8 mouse cellular contexts compared by ENCODE assay signal in genomic region chr14:19985912-19986613, GRCm38 (mm10). TPM values are rescaled to one million over a fixed set of nuclear protein-coding genes. Genes with fewer than 3 reads are reported as not detected.
DNase-seq lines count a peak whose midpoint lies in the region; ATAC-seq and TF ChIP-seq lines count a peak whose summit lies in the region.

No protein-coding gene starts in this region.

- no peaks in the 10 kb centered on the region for H3K36me3 ChIP-seq in lung, embryonic 15.5 days
- no peaks in the 10 kb centered on the region for H3K36me3 ChIP-seq in forebrain, embryonic 11.5 days (ENCODE audit: control insufficient read depth, insufficient read depth, low read length)
- no peaks in the 10 kb centered on the region for H3K36me3 ChIP-seq in intestine, embryonic 14.5 days (ENCODE audit: control insufficient read depth, insufficient read depth, low read length)
- no peaks in the 10 kb centered on the region for H3K36me3 ChIP-seq in midbrain, postnatal 0 days (ENCODE audit: insufficient read depth, low read length)

- H3K4me2 ChIP-seq in lung, embryonic 15.5 days: peak overlapping the region; percentile 47
- peak overlapping the region; percentile 55; the same call in 1 of the 2 replicates for H3K4me2 ChIP-seq in forebrain, embryonic 11.5 days (ENCODE audit: low read depth, low read length, severe bottlenecking)
- peak overlapping the region; percentile 54 for H3K4me2 ChIP-seq in intestine, embryonic 14.5 days (ENCODE audit: low read length)
- H3K4me2 ChIP-seq in midbrain, postnatal 0 days (ENCODE audit: low read depth, low read length, poor library complexity, severe bottlenecking): peak overlapping the region; percentile 50; the same call in 1 of the 2 replicates

- peak overlapping the region; percentile 91 for H3K27ac ChIP-seq in lung, embryonic 15.5 days
- H3K27ac ChIP-seq in forebrain, embryonic 11.5 days (ENCODE audit: low read depth, low read length): peak overlapping the region; percentile 98
- peak overlapping the region; percentile 95 for H3K27ac ChIP-seq in intestine, embryonic 14.5 days (ENCODE audit: low read depth)
- peak overlapping the region; percentile 95 for H3K27ac ChIP-seq in midbrain, postnatal 0 days (ENCODE audit: low read depth, low read length)

- peaks cover 41% of the 10 kb centered on the region for H3K4me1 ChIP-seq in lung, embryonic 15.5 days
- peaks cover 23% of the 10 kb centered on the region for H3K4me1 ChIP-seq in forebrain, embryonic 11.5 days (replicated peaks; ENCODE audit: control insufficient read depth, insufficient read depth, low read length)
- peaks cover 29% of the 10 kb centered on the region for H3K4me1 ChIP-seq in intestine, embryonic 14.5 days (replicated peaks; ENCODE audit: control insufficient read depth, insufficient read depth, low read length)
- H3K4me1 ChIP-seq in midbrain, postnatal 0 days (ENCODE audit: insufficient read depth, low read length): peaks cover 21% of the 10 kb centered on the region

- 31% methylated on average over 8 of the region's 8 CpGs for WGBS in lung, embryonic 15.5 days
- WGBS in forebrain, embryonic 11.5 days: 42% methylated on average over 8 of the region's 8 CpGs
- WGBS in intestine, embryonic 14.5 days: 29% methylated on average over 8 of the region's 8 CpGs
- 19% methylated on average over 8 of the region's 8 CpGs for WGBS in midbrain, postnatal 0 days

- no peaks in the 10 kb centered on the region for H3K9me3 ChIP-seq in lung, embryonic 15.5 days
- H3K9me3 ChIP-seq in forebrain, embryonic 11.5 days (ENCODE audit: control insufficient read depth, low read length): no peaks in the 10 kb centered on the region
- H3K9me3 ChIP-seq in intestine, embryonic 14.5 days (ENCODE audit: control insufficient read depth, low read length): no peaks in the 10 kb centered on the region
- no peaks in the 10 kb centered on the region for H3K9me3 ChIP-seq in midbrain, postnatal 0 days (ENCODE audit: low read length)

- no peak overlapping the region for H3K4me3 ChIP-seq in lung, embryonic 15.5 days
- no peak overlapping the region for H3K4me3 ChIP-seq in forebrain, embryonic 11.5 days (ENCODE audit: low read depth, low read length)
- H3K4me3 ChIP-seq in intestine, embryonic 14.5 days (ENCODE audit: low read depth, low read length): no peak overlapping the region
- H3K4me3 ChIP-seq in midbrain, postnatal 0 days (ENCODE audit: low read depth, low read length): no peak overlapping the region

- H3K9ac ChIP-seq in lung, embryonic 15.5 days: no peak overlapping the region
- peak overlapping the region; percentile 69 for H3K9ac ChIP-seq in forebrain, embryonic 11.5 days (ENCODE audit: low read length)
- H3K9ac ChIP-seq in intestine, embryonic 14.5 days (ENCODE audit: low read length): no peak overlapping the region
- 0 out of 2 replicates have a peak overlapping the region, but pooled peaks have one; percentile 57 for H3K9ac ChIP-seq in midbrain, postnatal 0 days (replicated peaks; ENCODE audit: low read length, poor library complexity, severe bottlenecking)

- DNase-seq in lung, postnatal 36 days: no peak
- no peak for DNase-seq in forebrain, embryonic 11.5 days (ENCODE audit: low spot score)
- DNase-seq in intestine, embryonic 14.5 days (ENCODE audit: low spot score): no peak
- no peak for DNase-seq in midbrain, postnatal 0 days (ENCODE audit: low spot score)
- no peak for DNase-seq in cerebellum, adult 9-10 months
- DNase-seq in adrenal gland, adult 2 months: no peak
- DNase-seq in yolk sac, embryonic 10.5 days (ENCODE audit: low spot score): no peak

- ATAC-seq in lung, embryonic 15.5 days (ENCODE audit: borderline replicate concordance, extremely low read depth, low FRiP score, low TSS enrichment): no peak
- peak; percentile 9; the same call in 1 of the 2 replicates for ATAC-seq in forebrain, embryonic 11.5 days (replicated peaks; ENCODE audit: low FRiP score)
- ATAC-seq in intestine, embryonic 14.5 days (replicated peaks; ENCODE audit: low FRiP score, low TSS enrichment, low read depth): no peak
- 0 out of 2 replicates have a peak, but pooled peaks have one; percentile 1 for ATAC-seq in midbrain, postnatal 0 days (ENCODE audit: low FRiP score)

- no peaks in the 10 kb centered on the region for H3K27me3 ChIP-seq in lung, embryonic 15.5 days
- H3K27me3 ChIP-seq in forebrain, embryonic 11.5 days (ENCODE audit: control insufficient read depth, insufficient read depth, low read length): no peaks in the 10 kb centered on the region
- no peaks in the 10 kb centered on the region for H3K27me3 ChIP-seq in intestine, embryonic 14.5 days (replicated peaks; ENCODE audit: control insufficient read depth, insufficient read depth, low read length)
- no peaks in the 10 kb centered on the region for H3K27me3 ChIP-seq in midbrain, postnatal 0 days (ENCODE audit: insufficient read depth, low read length)

- TF ChIP-seq CTCF in midbrain, postnatal 0 days (IDR thresholded peaks at IDR 0.05): no peak

RNA-seq across cellular contexts. Expression of gene Gng2, which starts 8.6 kb away (rescaled TPM):
- polyA plus RNA-seq in lung, embryonic 15.5 days (2015; fragmentation: Nextera tagmentation; extraction: Ambion mirVana): 71.5 and 73.0 TPM in 2 replicates
- polyA plus RNA-seq in forebrain, embryonic 11.5 days (2014; fragmentation: Nextera tagmentation; extraction: Ambion mirVana): 138 and 142 TPM in 2 replicates
- polyA plus RNA-seq in intestine, embryonic 14.5 days (2014; fragmentation: Nextera tagmentation; extraction: Ambion mirVana): 74.0 and 76.2 TPM in 2 replicates
- total RNA-seq in midbrain, postnatal 0 days (2014; rRNA removed): 419 and 439 TPM in 2 replicates
- 344 and 374 TPM in 2 replicates for polyA plus RNA-seq in midbrain, postnatal 0 days (2015; fragmentation: Nextera tagmentation; extraction: Ambion mirVana)
- 10 to 100 TPM; 32.8 to 39.5 TPM for total RNA-seq in adrenal gland, adult 2 months (2021)
- 3.3 and 3.7 TPM in 2 replicates for polyA plus RNA-seq in adrenal gland, adult 2 months (2012; rRNA removed)

Comparison
In these comparisons a context has a peak if more than half of its experiments do, and no peak if none do; other contexts are left out.
1. ATAC-seq: peak in forebrain, embryonic 11.5 days (single experiment) and midbrain, postnatal 0 days (single experiment); none in lung, embryonic 15.5 days (single experiment) and intestine, embryonic 14.5 days (single experiment).
2. H3K9ac ChIP-seq: peak in forebrain, embryonic 11.5 days (single experiment) and midbrain, postnatal 0 days (single experiment); none in lung, embryonic 15.5 days (single experiment) and intestine, embryonic 14.5 days (single experiment).
3. RNA of gene Gng2, which starts 8.6 kb away (polyA plus RNA-seq): 344 to 374 TPM in midbrain, postnatal 0 days, 138 to 142 TPM in forebrain, embryonic 11.5 days, 74.0 to 76.2 TPM in intestine, embryonic 14.5 days and 71.5 to 73.0 TPM in lung, embryonic 15.5 days; 3.3 to 3.7 TPM in adrenal gland, adult 2 months; every median in the first group is over 10 times any median in the second.
4. Peak in every context shown above with its lines, with median percentiles within 50 percentile points of each other: H3K27ac ChIP-seq and H3K4me2 ChIP-seq.